Mouse (Mus musculus) cerebellum, adult 2 months (tissue): ENCODE measurements at regions not wholly inside any gene's neighbourhood (a gene's known extent, or its start where the extent isn't known, plus 50 kb on each side); places are given as distances from the start of the nearest gene placed in this dataset.

Source experiments
- DNase-seq, 2 experiments: peaks; one replicate each; pipeline ENCODE4 v3.0.0; 2021
- H3K27ac ChIP-seq: fragments of 200-500 bp; 2 replicates; pipeline ENCODE4 v1.5.1; 2012; ENCODE audit warnings: low read length, control low read depth, inconsistent platforms; ENCODE audit not compliant: insufficient read depth
- H3K27me3 ChIP-seq: fragments of 200-500 bp; 2 replicates; pipeline ENCODE4 v1.6.1; 2012; ENCODE audit warnings: inconsistent platforms, mild to moderate bottlenecking, low read length, moderate library complexity; ENCODE audit not compliant: control insufficient read depth, insufficient read depth
- H3K4me1 ChIP-seq: fragments of 200-500 bp; 2 replicates; pipeline ENCODE4 v1.6.1; 2011; ENCODE audit warnings: low read length; ENCODE audit not compliant: control insufficient read depth, insufficient read depth
- H3K4me3 ChIP-seq: fragments of 200-500 bp; replicated peaks from 2 replicates; pipeline ENCODE3; 2011; ENCODE audit warnings: mild to moderate bottlenecking, low read depth, low read length, control low read depth; ENCODE audit not compliant: insufficient read depth
- CTCF ChIP-seq: fragments of 200-500 bp; IDR thresholded peaks from 2 replicates; pipeline ENCODE4 v1.5.1; 2011; ENCODE audit warnings: low read depth, mild to moderate bottlenecking, control low read depth, low read length, moderate library complexity, borderline replicate concordance; ENCODE audit not compliant: insufficient read depth
- POLR2A ChIP-seq: fragments of 200-500 bp; IDR thresholded peaks from 2 replicates; pipeline ENCODE4 v1.6.1; 2011; ENCODE audit warnings: low read length, control low read depth, borderline replicate concordance; ENCODE audit not compliant: insufficient read depth
- WGBS: fragments of 180-500 bp; shearing (Covaris S2); methylation state at CpG from one replicate; pipeline ENCODE4 v1.1.7; 2018; 5-methylcytosine and 5-hydroxymethylcytosine counted together

GRCm38 (mm10) chr8:89307601-89308000 lies 263.6 kb upstream of the Sall1 start:
- H3K27ac ChIP-seq, result no peak overlapping the region
- no peaks in the 10 kb centered on the region; the same call in 1 of the 2 replicates for H3K27me3 ChIP-seq
- no peak overlapping the region for H3K4me3 ChIP-seq
- WGBS, result 49% methylated on average over 10 of the region's 10 CpGs
- no peaks in the 10 kb centered on the region for H3K4me1 ChIP-seq
- no peak for DNase-seq
- TF ChIP-seq POLR2A (no peak), CTCF (no peak)

DNA sequence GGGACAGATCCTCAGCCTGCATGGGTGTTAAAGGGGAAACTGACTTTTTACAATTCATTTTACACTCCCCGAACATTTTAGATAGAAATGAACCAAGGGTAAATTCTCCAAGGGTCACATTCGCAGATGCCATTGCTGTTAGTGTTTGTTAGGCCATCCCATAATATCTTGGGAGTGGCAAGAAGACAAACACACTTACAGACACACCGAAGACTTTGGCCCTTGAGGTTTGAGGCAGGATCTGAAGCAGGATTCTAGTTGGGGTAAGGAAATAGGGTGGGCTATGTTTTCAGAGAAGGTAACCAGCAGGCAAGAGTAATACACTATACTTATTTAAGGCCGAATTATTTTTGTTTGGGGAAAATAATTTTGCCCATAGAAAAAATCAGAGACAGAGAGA lies 263.1 kb upstream of the Sall1 start:
- H3K27ac ChIP-seq, result no peak overlapping the region
- DNase-seq, result no peak
- TF ChIP-seq CTCF (no peak), POLR2A (no peak)
- WGBS, result 92% methylated on average over 4 of the region's 4 CpGs
- H3K4me1 ChIP-seq, result no peaks in the 10 kb centered on the region
- H3K27me3 ChIP-seq, result no peaks in the 10 kb centered on the region; the same call in 1 of the 2 replicates
- H3K4me3 ChIP-seq, result no peak overlapping the region

- H3K27ac ChIP-seq, result no peak overlapping the region
- no peak overlapping the region for H3K4me3 ChIP-seq
- 44% methylated on average over 10 of the region's 10 CpGs for WGBS
- TF ChIP-seq POLR2A (no peak), CTCF (no peak)
- H3K27me3 ChIP-seq, result no peaks in the 10 kb centered on the region
- H3K4me1 ChIP-seq, result no peaks in the 10 kb centered on the region
- no peak for DNase-seq
These were observed 260.2 kb upstream of the Sall1 start for GRCm38 (mm10) chr8:89304116-89304515.

- 86% methylated on average over 4 of the region's 4 CpGs for WGBS
These were observed 259.4 kb upstream of the Sall1 start for GRCm38 (mm10) chr8:89303326-89303725.

DNA sequence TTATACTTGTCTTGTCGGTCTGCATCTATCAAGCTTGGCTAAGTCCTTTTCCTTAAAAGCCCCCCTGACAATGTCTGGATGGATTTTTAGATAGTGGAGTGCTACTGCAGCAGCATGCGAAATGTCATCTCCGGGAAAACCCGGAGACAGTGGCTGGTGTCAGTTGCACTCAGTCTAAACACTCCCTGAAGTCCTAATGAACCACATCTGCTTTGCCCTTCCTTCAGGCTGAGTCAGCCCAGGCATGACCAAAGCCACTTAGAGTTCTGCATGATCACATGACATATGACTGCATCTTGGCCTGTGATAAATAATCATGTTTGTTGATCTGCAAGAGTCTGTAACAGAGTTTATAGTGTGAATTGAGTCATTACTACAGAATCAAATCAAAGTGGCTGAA lies 255.7 kb upstream of the Sall1 start:
- DNase-seq, result no peak
- Histone ChIP-seq H3K27me3 (no peaks in the 10 kb centered on the region), H3K27ac (no peak overlapping the region), H3K4me1 (no peaks in the 10 kb centered on the region), H3K4me3 (no peak overlapping the region)
- 85% methylated on average over 4 of the region's 4 CpGs for WGBS
- no peak for TF ChIP-seq POLR2A
- TF ChIP-seq CTCF, result no peak

More at GRCm38 (mm10) chr8:89303326-89303725, 259.4 kb upstream of the Sall1 start:
- H3K4me1 ChIP-seq, result no peaks in the 10 kb centered on the region
- H3K27ac ChIP-seq, result no peak overlapping the region
- TF ChIP-seq POLR2A, result no peak
- no peak for TF ChIP-seq CTCF
- no peak for DNase-seq
- no peaks in the 10 kb centered on the region for H3K27me3 ChIP-seq
- no peak overlapping the region for H3K4me3 ChIP-seq

- WGBS, result 74% methylated on average over 5 of the region's 5 CpGs
- Histone ChIP-seq H3K27me3 (no peaks in the 10 kb centered on the region; the same call in 1 of the 2 replicates), H3K4me3 (no peak overlapping the region), H3K27ac (no peak overlapping the region), H3K4me1 (no peaks in the 10 kb centered on the region)
- TF ChIP-seq CTCF (no peak), POLR2A (no peak)
- no peak for DNase-seq
These were observed 251.7 kb upstream of the Sall1 start for GRCm38 (mm10) chr8:89295686-89296085.

- TF ChIP-seq POLR2A (no peak), CTCF (no peak)
- no peak for DNase-seq
- Histone ChIP-seq H3K27me3 (no peaks in the 10 kb centered on the region; the same call in 1 of the 2 replicates), H3K27ac (no peak overlapping the region), H3K4me3 (no peak overlapping the region), H3K4me1 (no peaks in the 10 kb centered on the region)
- 21% methylated on average over 5 of the region's 5 CpGs for WGBS
These were observed 245.1 kb upstream of the Sall1 start for GRCm38 (mm10) chr8:89289017-89289416.

DNA sequence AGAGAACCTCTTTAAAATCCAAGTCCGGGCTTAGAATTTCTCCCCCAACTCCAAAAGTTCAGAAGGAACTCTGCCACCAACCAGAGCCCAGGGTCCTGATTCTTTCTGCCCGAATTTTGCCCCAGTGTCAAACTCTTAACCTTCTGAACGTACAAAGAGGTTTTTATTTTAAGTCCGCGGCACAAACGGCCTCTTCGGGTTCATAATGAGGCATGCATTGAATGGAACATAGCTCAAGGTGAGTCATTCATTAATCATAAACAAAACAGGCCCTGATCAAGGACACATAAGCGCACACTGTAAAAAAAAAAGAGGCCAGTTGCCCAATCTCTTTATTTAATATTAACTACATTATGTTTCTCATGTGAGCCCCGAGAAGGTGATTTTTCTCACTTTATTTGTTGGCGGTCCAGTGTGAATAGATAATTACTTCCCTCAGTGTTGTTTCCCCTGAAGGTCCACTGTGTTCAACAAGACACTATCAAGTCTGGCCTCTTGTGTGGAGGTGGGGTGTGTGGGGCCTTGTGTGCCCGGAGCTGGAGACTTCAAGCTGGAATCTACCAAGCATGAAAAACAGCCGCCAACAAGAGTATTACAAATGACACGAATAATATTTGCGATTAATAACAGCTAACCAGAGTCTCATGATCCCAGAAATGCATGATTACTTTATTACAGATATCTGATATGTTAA lies 241.1 kb upstream of the Sall1 start:
- Histone ChIP-seq H3K4me3 (no peak overlapping the region), H3K4me1 (no peaks in the 10 kb centered on the region), H3K27me3 (no peaks in the 10 kb centered on the region), H3K27ac (no peak overlapping the region)
- TF ChIP-seq CTCF, result no peak
- TF ChIP-seq POLR2A, result no peak
- no peak for DNase-seq
- 86% methylated on average over 14 of the region's 14 CpGs for WGBS
